Mouse (Mus musculus): Measurements from ENCODE around the gene Zscan22. TPM values are rescaled to one million over a fixed set of nuclear protein-coding genes. Genes with fewer than 3 reads are reported as not detected.
"Not testable (repeated sequence)": the region's sequence is repeated elsewhere in the genome, so short reads cannot be mapped to it uniquely, and the experiment has no call there.

Gene Zscan22
- polyA plus RNA-seq (2017; shearing (Covaris generic)): 10 to 100 TPM in 1 of 2 experiments, 1 to 10 TPM in 1; 6.6 to 10.9 TPM

- peak; percentile 99 for ATAC-seq
These were observed at the start of gene Zscan22 for GRCm38 (mm10) chr7:12897655-12898410. Zscan22 (plus strand) TSS chr7:12897815.

- ATAC-seq: peak; percentile 52
These were observed 23.3 kb upstream of the Zscan22 start for GRCm38 (mm10) chr7:12874301-12874700.

DNA sequence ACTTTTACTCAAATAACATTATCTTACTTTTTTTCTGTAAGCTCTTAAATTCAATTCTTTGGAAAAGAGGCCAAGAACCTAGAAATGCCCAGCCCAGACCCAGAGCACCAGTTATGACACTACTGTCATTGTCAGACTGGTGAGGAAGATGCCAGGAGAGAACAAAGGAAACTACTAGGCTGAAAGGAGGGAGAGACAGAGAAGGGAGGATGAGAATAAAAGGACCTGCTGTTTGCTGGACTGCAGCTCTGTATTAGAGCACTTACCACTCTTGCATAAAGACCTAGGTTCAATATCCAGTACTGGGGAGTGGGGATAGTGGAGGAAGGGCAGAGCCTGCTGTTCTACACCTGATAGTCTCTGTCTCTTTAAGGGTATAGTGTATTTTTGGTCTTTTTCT is 17.6 kb upstream of the Zscan22 start:
- no peak for ATAC-seq

DNA sequence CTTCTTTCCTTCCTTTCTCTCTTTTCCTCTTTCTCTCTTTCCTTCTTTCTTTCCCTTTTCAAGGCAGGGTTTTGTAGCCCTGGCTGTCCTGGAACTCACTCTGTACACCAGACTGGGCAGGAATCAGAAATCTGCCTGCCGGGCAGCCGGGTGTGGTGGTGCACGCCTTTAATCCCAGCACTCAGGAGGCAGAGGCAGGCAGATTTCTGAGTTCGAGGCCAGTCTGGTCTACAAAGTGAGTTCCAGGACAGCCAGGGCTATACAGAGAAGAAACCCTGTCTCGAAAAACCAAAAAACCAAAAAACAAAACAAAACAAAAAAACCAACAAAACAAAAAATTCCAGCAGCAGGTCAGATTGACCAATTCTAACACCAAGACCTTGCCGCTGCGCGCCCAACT is 17.1 kb upstream of the Zscan22 start:
- peak; percentile 2 for ATAC-seq

GRCm38 (mm10) chr7:12880911-12881660 is 16.5 kb upstream of the Zscan22 start, which contains the start of gene Zfp128:
Zfp128 (plus strand) TSS chr7:12881177.
- ATAC-seq: peak; percentile 99

DNA sequence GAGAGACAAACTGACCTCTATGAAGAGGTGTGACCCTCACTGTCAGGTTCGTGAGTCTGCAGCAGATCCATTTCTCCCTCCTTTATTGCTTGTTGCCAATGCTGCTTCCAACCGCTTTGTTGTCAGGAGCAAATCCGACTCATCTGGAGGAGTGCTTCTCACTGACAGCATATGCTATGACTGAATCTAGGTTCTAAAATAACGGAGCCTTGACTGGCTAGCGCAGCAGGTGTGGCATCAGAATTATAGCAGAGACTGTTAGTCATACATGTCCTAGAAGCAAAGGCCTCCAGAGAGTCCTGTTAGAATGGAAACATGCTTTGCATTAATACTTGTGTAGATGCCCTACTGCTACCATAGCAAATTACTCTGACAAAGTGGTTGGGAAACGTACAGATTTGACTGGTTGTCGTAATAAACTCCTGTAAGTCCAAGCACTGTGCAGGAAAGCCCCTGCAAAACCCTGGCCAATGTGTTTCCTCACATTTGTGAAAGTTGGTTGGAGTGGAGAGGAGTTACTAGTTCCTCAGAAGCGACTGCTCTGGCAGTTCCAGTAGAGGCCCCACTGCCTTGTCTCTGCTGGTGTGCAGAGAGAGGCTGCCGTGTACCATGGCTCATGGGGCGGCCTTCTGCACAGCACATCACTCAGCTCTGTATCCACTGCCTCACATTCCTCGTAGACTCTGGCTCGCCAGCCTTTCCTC is 10.9 kb upstream of the Zscan22 start:
- no peak for ATAC-seq

DNA sequence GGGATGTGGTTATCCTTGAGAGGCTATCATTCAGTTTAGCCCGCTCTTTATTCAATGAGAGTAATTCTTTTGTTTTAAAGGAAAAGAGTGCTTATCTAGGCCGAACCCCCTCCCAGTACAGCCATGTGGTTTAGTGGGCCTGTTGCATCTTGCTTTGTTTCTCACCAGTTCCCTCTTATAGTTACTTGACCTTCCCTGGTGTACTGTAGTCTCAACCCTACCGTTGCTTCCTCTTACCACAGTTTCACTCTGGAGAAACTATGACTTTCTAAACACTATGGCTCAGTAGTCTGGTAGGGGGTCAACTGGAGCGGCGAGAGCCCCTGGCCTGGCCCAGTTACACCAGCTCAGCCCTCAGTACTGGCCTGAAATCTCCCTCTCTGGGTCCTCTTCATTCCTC is 10.0 kb upstream of the Zscan22 start:
- ATAC-seq: no peak

DNA sequence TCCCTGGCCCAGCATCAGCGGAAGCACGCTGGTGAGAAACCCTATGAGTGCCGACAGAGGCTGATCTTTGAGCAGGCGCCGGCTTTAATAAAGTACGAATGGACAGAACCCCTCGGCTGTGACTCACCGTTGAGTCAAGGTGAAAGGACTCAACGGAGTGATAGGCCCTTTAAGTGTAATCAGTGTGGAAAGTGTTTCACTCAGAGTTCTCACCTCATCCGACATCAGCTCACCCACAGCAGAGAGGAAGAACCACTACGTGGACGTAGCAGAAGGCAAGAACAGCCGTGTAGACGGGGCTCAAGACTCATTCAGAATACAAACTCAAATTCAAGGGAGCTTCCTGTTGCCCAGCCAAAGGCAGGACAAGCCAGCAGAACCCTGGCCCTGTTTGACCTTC is 6.7 kb upstream of the Zscan22 start:
- ATAC-seq: peak; percentile 30

DNA sequence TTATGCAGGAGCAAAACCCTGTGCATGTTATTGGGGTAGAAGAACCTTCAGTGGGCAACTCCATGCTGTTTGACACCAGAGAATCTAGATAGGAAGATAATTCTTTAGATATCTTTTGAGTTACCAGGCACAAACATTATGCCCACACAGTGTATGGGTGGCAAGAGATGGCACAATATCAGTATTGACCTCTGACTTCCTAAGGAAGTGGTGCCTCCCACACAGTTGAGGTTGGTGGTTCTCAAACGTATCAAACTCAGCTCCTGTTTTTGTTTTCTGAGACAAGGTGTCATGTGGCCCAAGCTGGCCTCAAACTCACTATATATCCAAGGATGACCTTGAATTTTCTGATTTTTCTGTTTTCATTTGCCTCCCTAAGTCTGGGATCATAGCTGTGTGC is 6.3 kb upstream of the Zscan22 start:
- peak; percentile 40 for ATAC-seq

DNA sequence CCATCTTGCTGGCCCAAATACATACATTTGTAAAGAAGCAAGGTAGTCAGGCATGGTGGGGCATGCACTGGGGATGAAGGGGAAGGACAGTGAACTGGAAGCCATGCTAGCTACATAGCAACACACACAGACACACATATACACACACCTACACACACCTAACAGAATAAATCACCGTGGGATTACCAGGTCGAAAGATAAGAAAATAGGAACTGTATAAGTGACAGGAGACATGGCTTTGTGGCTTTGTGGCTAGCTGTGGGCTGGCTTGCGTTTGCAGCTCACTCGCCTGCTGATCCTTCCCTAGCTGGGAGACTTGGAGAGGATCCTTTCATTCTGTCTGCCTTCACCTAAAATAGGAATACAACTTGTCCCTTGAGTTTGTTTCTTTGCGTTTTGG is 3.9 kb downstream of the Zscan22 start:
- ATAC-seq: no peak

GRCm38 (mm10) chr7:12903623-12904022 is 6.0 kb downstream of the Zscan22 start:
- peak; percentile 75 for ATAC-seq

DNA sequence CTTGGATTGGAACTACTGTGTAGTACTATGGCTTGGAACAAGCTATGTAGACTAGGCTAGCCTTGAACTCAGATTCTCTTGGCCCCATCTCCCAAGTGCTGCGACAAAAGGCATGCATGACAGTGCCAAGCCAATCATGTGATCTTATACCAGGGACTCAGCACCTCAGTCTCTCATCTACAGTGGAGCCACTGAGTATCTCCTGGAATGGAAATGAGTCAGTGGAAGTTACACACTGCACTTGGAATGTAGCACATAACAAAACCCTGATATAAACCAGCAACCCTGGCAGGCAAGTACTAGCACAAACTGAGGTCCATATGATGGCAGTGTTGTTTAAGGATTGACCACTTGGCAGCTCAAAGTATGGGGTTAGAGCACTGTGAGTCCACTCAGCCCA is 7.5 kb downstream of the Zscan22 start:
- ATAC-seq: no peak

- ATAC-seq: peak; percentile 76
These were observed 11.9 kb downstream of the Zscan22 start for GRCm38 (mm10) chr7:12909498-12909962.

DNA sequence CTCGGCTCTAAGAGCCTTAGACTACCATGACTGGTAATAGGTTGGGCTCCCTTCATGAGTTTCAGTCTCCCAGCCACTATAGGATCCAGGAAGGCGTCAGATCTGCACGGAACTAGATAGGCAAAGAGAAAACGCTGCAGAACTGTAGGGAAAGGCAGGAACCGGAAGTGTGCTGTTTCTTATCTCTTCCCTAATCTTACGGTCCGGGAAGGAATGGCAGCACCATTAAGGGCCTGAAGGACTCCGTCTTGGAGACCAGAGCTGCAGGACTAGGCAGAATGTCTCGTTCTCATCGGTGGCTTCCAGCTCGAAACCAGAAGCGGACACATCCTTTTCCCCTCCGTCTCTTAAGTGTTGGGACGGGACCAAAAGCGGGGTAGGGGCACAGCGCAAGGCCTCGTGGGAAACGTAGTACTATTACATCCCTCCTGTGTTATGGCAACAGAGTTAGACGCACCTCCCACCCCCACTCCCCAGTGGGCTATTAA is 12.6 kb downstream of the Zscan22 start:
- ATAC-seq: peak; percentile 57

DNA sequence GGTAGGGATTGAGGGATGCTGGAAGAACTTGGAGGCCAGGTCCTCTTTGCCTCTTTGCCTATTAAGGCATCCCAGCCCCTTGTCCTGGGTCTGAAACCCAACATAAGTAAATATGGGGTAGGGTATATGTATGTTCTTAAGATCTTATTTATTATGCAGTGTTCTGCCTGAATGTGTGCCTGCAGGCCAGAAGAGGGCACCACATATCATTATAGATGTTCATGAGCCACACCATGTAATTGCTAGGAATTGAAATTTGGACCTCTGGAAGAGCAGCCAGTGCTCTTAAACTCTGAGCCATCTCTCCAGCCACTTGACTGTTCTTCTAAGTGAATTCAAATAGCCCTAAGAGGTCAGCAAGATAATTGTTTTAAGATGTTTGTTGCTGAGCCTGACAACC is 15.9 kb downstream of the Zscan22 start:
- no peak for ATAC-seq

DNA sequence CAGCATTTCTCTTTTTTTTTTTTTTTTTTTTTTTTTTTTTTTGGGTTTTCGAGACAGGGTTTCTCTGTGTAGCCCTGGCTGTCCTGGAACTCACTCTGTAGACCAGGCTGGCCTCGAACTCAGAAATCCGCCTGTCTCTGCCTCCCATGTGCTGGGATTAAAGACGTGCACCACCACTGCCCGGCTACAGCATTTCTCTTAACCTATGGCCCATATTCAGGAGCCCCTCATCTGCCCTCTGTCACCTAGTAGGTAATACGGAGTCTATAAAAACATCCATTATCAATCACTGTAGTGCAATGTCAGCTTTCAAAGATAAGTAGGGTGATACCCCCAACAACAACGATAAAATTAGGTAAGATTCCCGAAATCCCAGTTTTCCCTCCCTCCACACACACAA is 22.9 kb downstream of the Zscan22 start:
- not testable (repeated sequence) for ATAC-seq

- no peak for ATAC-seq
These were observed 23.7 kb downstream of the Zscan22 start for GRCm38 (mm10) chr7:12921318-12921704.

DNA sequence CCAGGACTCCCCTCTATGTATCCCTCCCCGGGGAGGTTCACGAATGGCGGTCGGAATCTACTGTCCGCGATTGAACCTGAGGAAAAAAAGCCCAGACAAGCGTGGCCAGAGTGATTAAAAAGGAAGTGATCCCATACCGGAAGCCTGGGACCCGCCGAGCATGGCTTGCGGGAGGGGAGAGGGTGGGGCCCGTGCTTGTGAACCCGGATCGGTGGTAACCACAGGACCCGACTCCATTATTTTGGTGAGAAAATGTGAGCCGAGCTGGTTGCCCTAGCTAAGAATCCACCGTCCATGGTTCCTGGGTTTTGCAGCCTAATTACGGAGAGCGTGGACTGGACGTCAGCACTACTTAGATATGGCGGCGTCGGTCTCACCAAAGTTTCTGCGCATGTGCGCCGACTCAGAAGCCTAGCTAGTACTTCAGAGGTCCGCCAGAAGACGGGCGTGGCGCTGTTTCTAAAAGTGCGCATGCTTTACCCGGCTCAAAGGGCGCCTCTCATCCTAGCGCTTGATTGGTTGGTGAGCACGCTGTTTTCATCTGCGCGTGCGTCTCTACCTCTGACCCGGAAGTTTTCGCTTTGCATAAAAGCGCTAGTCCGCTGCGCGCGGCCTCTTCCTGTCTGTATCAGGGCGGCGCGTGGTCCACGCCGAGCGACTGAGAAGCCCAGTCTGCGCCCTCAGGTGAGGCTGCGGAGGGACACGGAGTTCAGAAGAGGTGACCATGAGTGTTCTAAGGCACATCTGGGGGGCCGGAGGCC is 24.3 kb downstream of the Zscan22 start, which contains the start of gene Rps5:
Rps5 (plus strand) TSS at position 586 of the 761 bp plus-strand sequence.
- ATAC-seq: peak; percentile 93

DNA sequence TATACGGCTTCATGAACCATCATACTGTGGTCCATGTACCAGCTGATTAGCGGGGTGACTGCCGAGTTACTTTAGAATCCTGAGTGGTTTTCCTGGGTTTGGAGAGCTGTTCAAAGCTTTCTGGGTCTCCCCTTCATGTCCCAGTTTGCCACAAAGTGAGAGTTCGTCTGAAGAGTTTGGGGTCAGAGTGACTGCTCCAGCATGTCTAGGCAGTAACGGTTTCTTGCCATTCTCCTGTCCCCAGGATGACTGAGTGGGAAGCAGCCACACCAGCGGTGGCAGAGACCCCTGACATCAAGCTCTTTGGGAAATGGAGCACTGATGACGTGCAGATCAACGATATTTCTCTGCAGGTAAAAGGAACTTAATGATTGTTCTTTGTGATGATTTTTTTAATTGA is 25.1 kb downstream of the Zscan22 start:
- ATAC-seq: no peak

- no peak for ATAC-seq
These were observed 28.7 kb downstream of the Zscan22 start for GRCm38 (mm10) chr7:12926316-12926715.

GRCm38 (mm10) chr7:12927191-12927680 is 29.6 kb downstream of the Zscan22 start, which contains the start of gene Rnf225:
Rnf225 (plus strand) TSS chr7:12927416.
- no peak for ATAC-seq

Measured in activated CD4-positive, CD25-positive, alpha-beta regulatory T cell, adult 4 months (primary cell).